Mouse (Mus musculus): ENCODE measurements around the gene Reck. TPM values are rescaled to one million over a fixed set of nuclear protein-coding genes. Genes with fewer than 3 reads are reported as not detected.
A peak's percentile ranks its signal among the peaks of the same experiment; 100 is the strongest.

The Reck gene
- polyA plus RNA-seq, 1 experiment from 2014 or later: 10.2 TPM

DNA sequence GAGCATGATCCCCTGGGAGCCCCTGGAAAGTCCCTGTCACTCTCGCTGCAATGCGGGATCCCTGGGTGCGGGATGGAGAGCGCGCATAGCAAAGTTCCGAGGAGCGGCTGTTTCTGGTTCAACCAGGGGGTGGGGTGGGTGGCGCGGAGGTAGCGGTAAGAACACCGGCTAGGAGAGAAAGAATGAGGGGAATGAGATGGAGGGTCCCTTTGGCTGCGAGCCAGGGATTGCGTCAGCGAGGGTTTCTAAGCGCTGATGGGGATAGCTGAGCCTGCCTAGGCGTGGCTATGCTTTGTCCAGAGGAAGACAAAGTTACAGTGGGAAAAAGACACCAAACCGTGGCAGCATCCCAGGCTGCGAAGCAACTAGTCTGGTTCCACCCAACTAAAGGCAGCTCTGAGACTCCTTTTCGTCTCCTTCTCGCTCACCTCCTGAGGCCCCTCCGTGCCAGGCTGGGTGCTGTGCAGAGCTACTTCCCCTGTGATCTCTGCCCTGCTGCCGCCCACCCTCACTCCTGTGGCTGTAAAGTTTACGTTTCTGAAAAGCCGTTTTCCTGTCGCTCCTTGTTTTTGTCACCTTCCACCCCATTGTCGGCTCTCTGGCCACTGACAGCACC, 82.6 kb downstream of the Reck start:
- TF ChIP-seq EP300 (optimal IDR thresholded peaks at IDR 0.05): no peak
- no peak for TF ChIP-seq CTCF (IDR thresholded peaks at IDR 0.05; ENCODE audit: low read depth)
- 1% methylated on average over 26 of the region's 26 CpGs for WGBS
- Histone ChIP-seq H3K9ac (ENCODE audit: low read length) (peak overlapping the region; percentile 76), H3K4me3 (ENCODE audit: low read depth, low read length) (peak overlapping the region; percentile 62), H3K9me3 (ENCODE audit: control insufficient read depth, low read length) (no peaks in the 10 kb centered on the region), H3K4me1 (replicated peaks; ENCODE audit: control insufficient read depth, insufficient read depth) (no peaks in the 10 kb centered on the region), H3K27me3 (ENCODE audit: control insufficient read depth, insufficient read depth, low read length) (no peaks in the 10 kb centered on the region), H3K4me2 (replicated peaks; ENCODE audit: low read depth) (peak overlapping the region; percentile 95), H3K27ac (replicated peaks) (peak overlapping the region; percentile 90), H3K36me3 (ENCODE audit: control insufficient read depth, insufficient read depth, low read length) (no peaks in the 10 kb centered on the region)
- ATAC-seq (ENCODE audit: low FRiP score, low TSS enrichment) (peak; percentile 22; the same call in 1 of the 2 replicates), DNase-seq (ENCODE audit: low spot score) (peak; percentile 60)

DNA sequence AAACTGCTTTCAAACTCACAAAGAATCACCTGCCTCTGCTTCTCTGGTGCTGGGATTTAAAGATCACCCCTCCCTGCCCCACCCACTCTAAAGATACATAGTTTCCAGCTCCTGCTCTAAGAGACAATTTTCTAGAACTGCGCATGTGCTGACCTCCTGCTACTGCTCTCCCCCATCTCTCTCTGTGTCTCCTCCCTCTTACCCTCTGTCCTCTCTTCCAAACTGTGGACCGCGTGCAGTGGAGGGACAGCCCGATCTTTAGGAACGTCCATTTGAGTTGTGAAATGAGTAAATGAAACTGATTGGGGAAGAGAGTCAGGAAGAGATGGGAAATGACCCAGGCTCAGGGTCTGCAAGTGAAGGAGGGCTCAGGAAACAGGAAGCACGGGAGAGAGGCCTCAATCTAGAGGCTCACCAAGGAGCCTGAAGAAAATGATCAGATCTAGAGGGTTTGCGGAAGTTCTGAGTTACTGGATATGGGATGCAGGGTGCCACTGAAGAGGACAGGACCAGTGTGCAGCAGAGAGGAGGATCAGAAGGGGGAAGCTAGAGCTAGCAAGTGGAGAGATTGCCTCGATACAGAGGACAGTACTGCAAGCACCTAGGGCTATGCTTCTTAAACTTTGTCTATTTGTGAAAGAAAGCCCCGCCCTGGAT, 84.3 kb downstream of the Reck start:
- Histone ChIP-seq H3K4me1 (replicated peaks; ENCODE audit: control insufficient read depth, insufficient read depth) (no peaks in the 10 kb centered on the region), H3K27ac (replicated peaks) (peak overlapping the region; percentile 14; the same call in 1 of the 2 replicates), H3K4me2 (replicated peaks; ENCODE audit: low read depth) (peak overlapping the region; percentile 31), H3K27me3 (ENCODE audit: control insufficient read depth, insufficient read depth, low read length) (no peaks in the 10 kb centered on the region), H3K9me3 (ENCODE audit: control insufficient read depth, low read length) (no peaks in the 10 kb centered on the region), H3K36me3 (ENCODE audit: control insufficient read depth, insufficient read depth, low read length) (no peaks in the 10 kb centered on the region), H3K9ac (ENCODE audit: low read length) (no peak overlapping the region), H3K4me3 (ENCODE audit: low read depth, low read length) (no peak overlapping the region)
- TF ChIP-seq EP300 (optimal IDR thresholded peaks at IDR 0.05) (no peak), CTCF (IDR thresholded peaks at IDR 0.05; ENCODE audit: low read depth) (no peak)
- DNase-seq (ENCODE audit: low spot score) (no peak), ATAC-seq (ENCODE audit: low FRiP score, low TSS enrichment) (no peak)
- WGBS: 44% methylated on average over 9 of the region's 9 CpGs

GRCm38 (mm10) chr4:43960207-43960606, 84.9 kb downstream of the Reck start:
- no peak for DNase-seq (ENCODE audit: low spot score)
- H3K4me3 ChIP-seq (ENCODE audit: low read depth, low read length): no peak overlapping the region
- WGBS: 56% methylated on average over 6 of the region's 6 CpGs
- H3K4me2 ChIP-seq (replicated peaks; ENCODE audit: low read depth): peak overlapping the region; percentile 31; the same call in 1 of the 2 replicates
- no peaks in the 10 kb centered on the region for H3K36me3 ChIP-seq (ENCODE audit: control insufficient read depth, insufficient read depth, low read length)
- H3K9me3 ChIP-seq (ENCODE audit: control insufficient read depth, low read length): no peaks in the 10 kb centered on the region
- H3K27me3 ChIP-seq (ENCODE audit: control insufficient read depth, insufficient read depth, low read length): no peaks in the 10 kb centered on the region
- no peak overlapping the region for H3K27ac ChIP-seq (replicated peaks)
- no peak overlapping the region for H3K9ac ChIP-seq (ENCODE audit: low read length)
- no peaks in the 10 kb centered on the region; the same call in 1 of the 2 replicates for H3K4me1 ChIP-seq (replicated peaks; ENCODE audit: control insufficient read depth, insufficient read depth)
- TF ChIP-seq EP300 (optimal IDR thresholded peaks at IDR 0.05): no peak
- no peak for TF ChIP-seq CTCF (IDR thresholded peaks at IDR 0.05; ENCODE audit: low read depth)
- no peak for ATAC-seq (ENCODE audit: low FRiP score, low TSS enrichment)

- H3K4me3 ChIP-seq (ENCODE audit: low read depth, low read length): no peak overlapping the region
- 44% methylated on average over 2 of the region's 2 CpGs for WGBS
- peak overlapping the region; percentile 77 for H3K27ac ChIP-seq (replicated peaks)
- TF ChIP-seq EP300 (optimal IDR thresholded peaks at IDR 0.05): no peak
- no peak for TF ChIP-seq CTCF (IDR thresholded peaks at IDR 0.05; ENCODE audit: low read depth)
- no peaks in the 10 kb centered on the region for H3K36me3 ChIP-seq (ENCODE audit: control insufficient read depth, insufficient read depth, low read length)
- ATAC-seq (ENCODE audit: low FRiP score, low TSS enrichment) (peak; percentile 61), DNase-seq (ENCODE audit: low spot score) (peak; percentile 62)
- no peaks in the 10 kb centered on the region for H3K27me3 ChIP-seq (ENCODE audit: control insufficient read depth, insufficient read depth, low read length)
- no peak overlapping the region for H3K9ac ChIP-seq (ENCODE audit: low read length)
- H3K4me1 ChIP-seq (replicated peaks; ENCODE audit: control insufficient read depth, insufficient read depth): peaks cover 5% of the 10 kb centered on the region; the same call in 1 of the 2 replicates
- no peaks in the 10 kb centered on the region for H3K9me3 ChIP-seq (ENCODE audit: control insufficient read depth, low read length)
- H3K4me2 ChIP-seq (replicated peaks; ENCODE audit: low read depth): peak overlapping the region; percentile 9; the same call in 1 of the 2 replicates
These were observed 89.0 kb downstream of the Reck start for GRCm38 (mm10) chr4:43964326-43964833.

- H3K9me3 ChIP-seq (ENCODE audit: control insufficient read depth, low read length): no peaks in the 10 kb centered on the region
- ATAC-seq (ENCODE audit: low FRiP score, low TSS enrichment): peak; percentile 88
- 0 out of 2 replicates have a peak overlapping the region, but pooled peaks have one; percentile 35 for H3K9ac ChIP-seq (ENCODE audit: low read length)
- WGBS: 30% methylated on average over 4 of the region's 4 CpGs
- no peaks in the 10 kb centered on the region for H3K27me3 ChIP-seq (ENCODE audit: control insufficient read depth, insufficient read depth, low read length)
- no peak overlapping the region for H3K4me3 ChIP-seq (ENCODE audit: low read depth, low read length)
- peak overlapping the region; percentile 77 for H3K27ac ChIP-seq (replicated peaks)
- TF ChIP-seq EP300 (optimal IDR thresholded peaks at IDR 0.05): no peak
- TF ChIP-seq CTCF (IDR thresholded peaks at IDR 0.05; ENCODE audit: low read depth): 0 out of 2 replicates have a peak, but pooled peaks have one; percentile 3
- peaks cover 7% of the 10 kb centered on the region; the same call in 1 of the 2 replicates for H3K4me1 ChIP-seq (replicated peaks; ENCODE audit: control insufficient read depth, insufficient read depth)
- no peaks in the 10 kb centered on the region for H3K36me3 ChIP-seq (ENCODE audit: control insufficient read depth, insufficient read depth, low read length)
- no peak overlapping the region for H3K4me2 ChIP-seq (replicated peaks; ENCODE audit: low read depth)
- DNase-seq (ENCODE audit: low spot score): peak; percentile 71
These were observed 89.8 kb downstream of the Reck start for GRCm38 (mm10) chr4:43964951-43965684.

Data from stomach, postnatal 0 days (tissue).